Mouse (Mus musculus) cerebellum, adult 2 months (tissue): ENCODE results near the gene Sh2b1. TPM values are rescaled to one million over a fixed set of nuclear protein-coding genes. Genes with fewer than 3 reads are reported as not detected.
A peak's percentile ranks its signal among the peaks of the same experiment; 100 is the strongest.

Source experiments
- DNase-seq, 2 experiments: peaks; one replicate each; pipeline ENCODE4 v3.0.0; 2021
- H3K27ac ChIP-seq: fragments of 200-500 bp; 2 replicates; pipeline ENCODE4 v1.5.1; 2012; ENCODE audit warnings: low read length, control low read depth, inconsistent platforms; ENCODE audit not compliant: insufficient read depth
- H3K27me3 ChIP-seq: fragments of 200-500 bp; 2 replicates; pipeline ENCODE4 v1.6.1; 2012; ENCODE audit warnings: inconsistent platforms, mild to moderate bottlenecking, low read length, moderate library complexity; ENCODE audit not compliant: control insufficient read depth, insufficient read depth
- H3K4me1 ChIP-seq: fragments of 200-500 bp; 2 replicates; pipeline ENCODE4 v1.6.1; 2011; ENCODE audit warnings: low read length; ENCODE audit not compliant: control insufficient read depth, insufficient read depth
- H3K4me3 ChIP-seq: fragments of 200-500 bp; replicated peaks from 2 replicates; pipeline ENCODE3; 2011; ENCODE audit warnings: mild to moderate bottlenecking, low read depth, low read length, control low read depth; ENCODE audit not compliant: insufficient read depth
- CTCF ChIP-seq: fragments of 200-500 bp; IDR thresholded peaks from 2 replicates; pipeline ENCODE4 v1.5.1; 2011; ENCODE audit warnings: low read depth, mild to moderate bottlenecking, control low read depth, low read length, moderate library complexity, borderline replicate concordance; ENCODE audit not compliant: insufficient read depth
- POLR2A ChIP-seq: fragments of 200-500 bp; IDR thresholded peaks from 2 replicates; pipeline ENCODE4 v1.6.1; 2011; ENCODE audit warnings: low read length, control low read depth, borderline replicate concordance; ENCODE audit not compliant: insufficient read depth
- WGBS: fragments of 180-500 bp; shearing (Covaris S2); methylation state at CpG from one replicate; pipeline ENCODE4 v1.1.7; 2018; 5-methylcytosine and 5-hydroxymethylcytosine counted together
- polyA plus RNA-seq: library from polyadenylated mRNA; depleted of rRNA; stranded (reverse); fragments of >200 nt; gene quantifications from 2 replicates; pipeline ENCODE4 v1.2.3, GENCODE M21; 2012; rRNA removed

The Sh2b1 gene
- polyA plus RNA-seq: 69.0 and 69.5 TPM in 2 replicates

DNA sequence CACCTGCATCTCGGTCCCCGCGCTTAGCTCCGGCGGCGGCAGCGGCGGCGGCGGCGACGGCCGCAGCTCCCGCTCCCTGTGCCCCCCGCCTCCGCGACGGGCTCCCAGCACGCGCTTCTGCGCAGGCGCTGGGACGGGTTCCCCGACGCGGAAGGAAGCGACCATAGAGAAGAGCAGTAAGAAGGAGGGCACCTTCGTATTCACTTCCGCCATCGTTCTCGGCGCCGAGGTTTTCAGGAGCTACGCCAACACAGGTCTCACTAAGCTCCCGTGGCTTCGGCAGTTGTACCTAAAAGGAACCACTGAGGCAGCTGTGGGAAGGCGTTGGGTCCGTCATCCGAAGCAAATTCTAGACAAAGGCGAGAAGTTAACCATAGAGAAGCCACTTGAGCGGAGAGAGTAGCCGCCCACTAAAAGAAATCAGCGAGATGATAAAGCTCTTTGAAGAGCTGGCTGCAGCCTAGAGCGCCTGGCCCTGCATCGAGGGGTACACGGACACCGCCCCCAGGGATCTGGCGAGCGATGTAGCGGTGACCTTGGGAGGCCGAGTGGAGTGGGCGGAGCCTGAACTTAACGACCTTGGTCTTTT lies at the start of gene Sh2b1:
Gene Sh2b1 (minus strand): TSS at position 432 of the 589 bp plus-strand sequence.
- Histone ChIP-seq H3K27me3 (no peaks in the 10 kb centered on the region), H3K4me3 (peak within 1 kb of the TSS; percentile 72), H3K27ac (peak within 1 kb of the TSS; percentile 83), H3K4me1 (no peaks in the 10 kb centered on the region; the same call in none of the 2 replicates)
- WGBS: under 1% methylated on average over 53 of the region's 53 CpGs
- TF ChIP-seq POLR2A: peak; percentile 69; the same call in 1 of the 2 replicates
- TF ChIP-seq CTCF: peak; percentile 36; the same call in 1 of the 2 replicates
- DNase-seq: peak; percentile 92

DNA sequence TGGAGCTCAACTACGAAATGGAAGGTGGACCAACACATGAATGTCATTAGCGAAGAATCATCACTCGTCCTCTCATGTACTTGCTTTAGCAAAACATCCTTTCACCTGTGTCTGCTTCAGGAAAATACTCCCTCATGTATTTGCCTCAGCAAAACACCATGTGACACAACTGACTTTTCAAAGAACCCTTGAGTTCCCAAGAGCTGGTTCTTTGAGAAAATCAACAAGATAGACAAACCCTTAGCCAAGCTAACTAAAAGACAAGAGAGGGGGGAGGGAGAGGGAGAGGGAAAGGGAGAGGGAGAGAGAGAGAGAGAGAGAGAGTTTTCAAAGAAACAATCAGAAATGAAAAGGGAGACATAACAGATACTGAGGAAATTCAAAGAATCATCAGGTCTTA lies 48.1 kb upstream of the Sh2b1 start:
- WGBS: 76% methylated on average over 3 of the region's 3 CpGs
- no peak for TF ChIP-seq POLR2A
- TF ChIP-seq CTCF: no peak
- H3K4me1 ChIP-seq: no peaks in the 10 kb centered on the region

GRCm38 (mm10) chr7:126519513-126519912 lies 44.3 kb upstream of the Sh2b1 start:
- TF ChIP-seq POLR2A (no peak), CTCF (no peak)
- no peak for DNase-seq
- Histone ChIP-seq H3K27me3 (no peaks in the 10 kb centered on the region; the same call in 1 of the 2 replicates), H3K4me1 (no peaks in the 10 kb centered on the region), H3K4me3 (no peak overlapping the region), H3K27ac (no peak overlapping the region)
- 12% methylated on average over 2 of the region's 2 CpGs for WGBS

More for the DNA sequence above, 48.1 kb upstream of the Sh2b1 start:
- H3K27me3 ChIP-seq: no peaks in the 10 kb centered on the region; the same call in 1 of the 2 replicates
- no peak overlapping the region for H3K4me3 ChIP-seq
- DNase-seq: no peak
- H3K27ac ChIP-seq: no peak overlapping the region

GRCm38 (mm10) chr7:126518261-126518941 lies 43.2 kb upstream of the Sh2b1 start:
- Histone ChIP-seq H3K27ac (no peak overlapping the region), H3K4me1 (no peaks in the 10 kb centered on the region), H3K4me3 (no peak overlapping the region), H3K27me3 (no peaks in the 10 kb centered on the region; the same call in 1 of the 2 replicates)
- TF ChIP-seq POLR2A (no peak), CTCF (no peak)
- DNase-seq: no peak
- 82% methylated on average over 5 of the region's 5 CpGs for WGBS

DNA sequence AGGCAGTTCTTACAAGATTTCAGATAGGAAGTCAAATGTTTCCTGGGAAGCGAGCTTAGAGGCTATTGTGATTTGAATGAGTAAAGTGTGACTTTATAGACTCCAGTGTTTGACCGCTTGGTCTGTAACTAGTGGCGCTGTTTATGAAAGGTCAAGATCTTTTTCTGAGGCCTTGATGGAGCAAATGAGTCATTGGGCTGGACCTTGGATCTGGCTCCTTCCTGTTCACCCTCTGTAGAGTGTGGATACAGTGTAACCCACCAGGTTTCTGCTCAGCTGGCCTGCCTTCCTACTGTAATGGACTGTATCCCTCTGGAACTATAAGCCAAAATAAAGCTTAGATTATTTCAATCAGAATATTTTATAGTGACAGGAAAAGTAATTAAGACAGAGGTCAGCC lies 36.1 kb upstream of the Sh2b1 start:
- H3K27ac ChIP-seq: no peak overlapping the region
- no peak for TF ChIP-seq CTCF
- TF ChIP-seq POLR2A: no peak
- no peaks in the 10 kb centered on the region for H3K4me1 ChIP-seq
- DNase-seq: no peak
- 84% methylated on average over 3 of the region's 3 CpGs for WGBS
- H3K27me3 ChIP-seq: no peaks in the 10 kb centered on the region; the same call in 1 of the 2 replicates
- H3K4me3 ChIP-seq: no peak overlapping the region

- 85% methylated on average over 8 of the region's 8 CpGs for WGBS
- no peak for DNase-seq
- Histone ChIP-seq H3K4me3 (no peak overlapping the region), H3K27me3 (no peaks in the 10 kb centered on the region; the same call in 1 of the 2 replicates), H3K27ac (no peak overlapping the region), H3K4me1 (no peaks in the 10 kb centered on the region)
- TF ChIP-seq CTCF (no peak), POLR2A (no peak)
Measured at GRCm38 (mm10) chr7:126507126-126507778, 32.0 kb upstream of the Sh2b1 start.

DNA sequence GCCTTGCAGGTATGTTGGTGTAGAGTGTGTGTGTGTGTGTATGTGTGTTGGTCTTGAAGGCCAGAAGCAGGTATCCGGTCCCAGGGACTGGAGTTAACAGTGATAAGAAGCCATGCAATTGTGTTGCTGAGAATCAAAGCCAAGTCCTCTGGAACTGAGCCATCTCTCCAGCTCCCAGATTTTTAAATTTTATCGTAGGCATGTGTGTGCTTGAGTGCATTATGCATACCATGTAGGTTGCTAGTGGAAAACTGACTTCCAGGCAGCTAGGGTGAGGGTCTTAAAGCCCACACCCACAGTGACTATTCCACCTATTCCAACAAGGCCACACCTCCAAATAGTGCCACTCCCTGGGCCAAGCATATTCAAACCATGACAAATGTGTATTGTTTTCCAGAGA lies 29.7 kb upstream of the Sh2b1 start:
- WGBS: 38% methylated on average over 2 of the region's 2 CpGs
- no peak for DNase-seq
- TF ChIP-seq POLR2A (no peak), CTCF (no peak)
- H3K4me1 ChIP-seq: peaks cover 5% of the 10 kb centered on the region; the same call in 1 of the 2 replicates
- no peak overlapping the region for H3K27ac ChIP-seq
- H3K4me3 ChIP-seq: no peak overlapping the region
- H3K27me3 ChIP-seq: no peaks in the 10 kb centered on the region
